Mouse (Mus musculus) activated CD4-positive, CD25-positive, alpha-beta regulatory T cell, adult 4 months (primary cell): ENCODE measurements around the gene 4930426L09Rik. TPM values are rescaled to one million over a fixed set of nuclear protein-coding genes. Genes with fewer than 3 reads are reported as not detected.

Experiments
- ATAC-seq: one replicate; pipeline ENCODE4 v1.8.0; 2017
- polyA plus RNA-seq, 2 experiments: library from polyadenylated mRNA; unstranded; fragments of 100-300 nt; shearing (Covaris generic); gene quantifications; one replicate each; pipeline ENCODE4 v1.2.1; 2017

Gene 4930426L09Rik
- polyA plus RNA-seq, 2 experiments from 2014 or later: 1.6 TPM; not detected in 1

DNA sequence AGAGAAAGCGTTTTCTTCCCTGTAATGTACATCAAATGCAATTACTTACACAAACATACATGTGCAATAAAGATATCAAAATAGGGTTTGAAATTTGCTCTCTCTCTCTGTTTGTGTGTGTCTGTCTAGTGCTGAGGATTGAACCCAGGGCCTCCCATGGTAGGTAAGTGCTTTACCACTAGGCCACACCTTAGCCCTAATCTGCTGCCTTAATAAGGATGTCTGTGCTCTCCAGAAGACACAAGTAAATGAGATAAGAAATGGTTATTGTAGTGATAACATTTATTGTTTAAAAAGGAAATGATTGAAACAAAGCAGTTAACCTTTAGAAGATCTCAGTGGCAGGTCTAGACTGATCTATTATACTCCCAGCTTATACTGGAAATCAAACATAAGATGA is 18.7 kb downstream of the 4930426L09Rik start:
- no peak for ATAC-seq

DNA sequence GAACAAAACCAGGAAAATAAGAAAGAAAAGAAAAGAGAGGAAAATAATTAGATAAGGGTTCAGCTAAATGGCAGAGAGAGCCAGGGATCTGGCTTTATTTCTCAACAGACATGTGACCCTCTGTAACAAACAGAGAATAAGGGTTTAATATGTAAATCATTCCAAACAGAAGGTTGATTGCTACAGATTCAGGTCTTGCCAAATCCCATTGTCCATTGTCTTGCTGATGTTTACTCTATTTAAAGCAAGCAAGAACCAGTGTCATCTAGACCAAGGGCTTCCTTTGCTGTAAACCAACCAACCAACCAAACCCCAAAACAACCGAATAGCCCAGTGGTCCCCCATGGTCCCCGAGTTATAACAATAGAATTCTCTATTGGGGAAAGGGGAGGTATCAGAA is 19.9 kb downstream of the 4930426L09Rik start:
- ATAC-seq: no peak

DNA sequence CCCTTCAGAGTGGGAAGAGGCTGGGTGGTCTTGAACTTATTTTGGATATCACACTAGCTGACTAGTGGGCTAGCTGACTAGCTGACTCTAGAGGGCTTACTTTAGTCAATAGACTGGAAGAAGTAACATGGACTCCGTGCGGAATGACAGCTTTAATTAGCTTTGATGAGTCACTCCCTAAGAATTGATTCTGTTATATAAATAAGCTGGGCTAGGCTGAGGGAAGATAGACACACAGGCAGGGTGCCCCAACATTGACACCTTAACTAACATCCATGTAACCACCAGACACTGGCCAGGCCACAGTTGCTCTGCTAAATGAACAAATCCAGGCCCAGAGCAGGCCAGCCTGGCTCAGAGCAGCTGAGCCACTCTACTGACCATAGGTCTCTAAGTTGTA is 26.7 kb downstream of the 4930426L09Rik start:
- no peak for ATAC-seq

DNA sequence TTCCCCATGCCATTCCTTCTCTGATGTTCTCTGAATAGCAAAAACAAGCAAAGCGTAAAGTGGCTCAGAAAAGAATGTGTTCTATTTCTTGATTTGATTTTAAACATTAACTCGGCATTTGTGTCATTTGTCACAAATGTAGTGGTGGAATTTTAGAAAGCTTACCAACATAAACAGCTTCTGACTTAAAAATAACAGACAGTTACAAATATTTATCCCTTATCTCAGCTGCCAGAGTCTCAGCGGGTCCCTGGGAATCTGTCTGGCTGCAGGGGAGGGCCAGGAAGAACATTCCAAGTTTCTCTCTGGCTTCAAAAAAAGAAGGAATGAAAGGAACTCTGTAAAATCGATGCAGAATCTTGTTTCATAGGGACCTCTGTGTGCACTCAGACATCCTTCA is 39.3 kb downstream of the 4930426L09Rik start:
- ATAC-seq: no peak

DNA sequence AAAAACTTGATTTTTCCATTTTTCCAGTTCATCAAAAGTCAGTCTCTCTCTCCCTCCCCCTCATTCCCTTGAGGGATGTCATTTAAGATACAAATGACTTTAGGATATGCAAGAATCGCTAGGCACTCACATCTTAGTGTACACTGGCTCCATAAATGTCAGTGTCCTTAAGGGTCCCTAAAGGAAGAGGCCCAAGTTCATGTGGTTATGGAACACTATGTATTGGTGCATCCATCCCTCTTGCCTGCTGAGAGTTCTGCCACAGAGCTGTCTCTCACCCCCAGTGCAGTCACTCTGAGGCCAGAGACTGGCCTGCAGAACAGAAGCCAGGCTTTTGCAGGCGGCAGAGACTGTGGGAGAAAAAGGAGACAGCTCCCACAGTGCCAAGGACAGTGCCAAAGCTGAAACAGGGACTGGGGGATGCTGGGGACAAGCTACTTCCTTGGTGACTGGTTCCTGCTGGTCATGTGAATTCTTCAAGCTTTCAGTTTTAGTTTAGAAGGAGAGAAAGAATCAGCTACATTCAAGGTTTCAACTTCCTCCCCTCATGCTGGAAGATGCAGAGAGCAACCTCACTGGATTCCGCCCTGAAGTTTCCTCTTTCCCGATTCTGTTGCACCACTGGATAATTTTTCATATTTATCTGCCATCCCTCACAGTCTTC is 39.9 kb downstream of the 4930426L09Rik start:
- no peak for ATAC-seq

DNA sequence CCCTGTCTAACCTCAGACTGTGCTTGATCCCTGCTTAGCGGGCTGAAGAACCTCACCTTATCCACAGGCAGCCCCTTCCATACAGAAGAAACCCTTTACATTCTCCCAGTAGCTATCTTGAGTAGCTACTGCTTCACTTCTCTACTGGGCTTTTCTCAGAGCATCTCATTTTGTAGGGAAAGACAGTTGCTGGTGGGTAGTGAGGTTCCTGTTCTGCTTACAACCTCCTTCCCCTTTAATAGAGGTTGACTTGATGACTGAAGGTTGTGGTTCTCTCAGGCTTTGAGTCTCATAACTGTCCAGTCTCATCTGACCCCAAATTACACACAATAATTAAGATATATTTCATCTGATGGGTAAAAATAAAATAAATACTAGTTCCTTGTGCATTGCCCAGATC is 50.1 kb downstream of the 4930426L09Rik start:
- no peak for ATAC-seq

DNA sequence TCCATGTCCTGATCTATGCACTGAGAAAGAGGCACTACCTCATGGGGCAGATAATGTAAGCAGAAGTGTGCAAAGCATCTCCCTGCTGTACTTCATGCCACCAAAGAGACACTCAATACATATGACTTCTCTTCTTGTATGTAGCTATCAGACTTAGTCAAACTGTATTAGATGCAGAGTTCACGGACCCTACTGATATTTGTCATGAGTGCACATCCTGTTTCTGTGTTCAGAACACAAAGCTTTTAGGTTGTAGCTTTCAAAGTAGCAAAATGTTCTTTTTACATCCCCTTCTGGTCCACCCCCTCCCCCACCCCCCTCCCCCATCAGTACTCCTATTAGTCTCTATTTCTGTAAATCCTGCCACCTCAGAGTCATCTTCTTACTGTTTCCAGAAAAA is 51.2 kb downstream of the 4930426L09Rik start:
- ATAC-seq: peak; percentile 58

Other genes starting within 250 kb of the 4930426L09Rik start
- gene Pip4k2a, start 217 bp upstream of the 4930426L09Rik start, polyA plus RNA-seq: 10 to 100 TPM; 17.7 to 18.7 TPM
- 1 to 10 TPM; 2.4 to 4.3 TPM for gene Armc3, start 201.0 kb downstream of the 4930426L09Rik start, polyA plus RNA-seq